Mouse (Mus musculus): ENCODE measurements around the gene Olfr509. TPM values are rescaled to one million over a fixed set of nuclear protein-coding genes. Genes with fewer than 3 reads are reported as not detected.
"Not testable (repeated sequence)": the region's sequence is repeated elsewhere in the genome, so short reads cannot be mapped to it uniquely, and the experiment has no call there.

Olfr509 gene
- polyA plus RNA-seq, 1 experiment from 2014 or later, result 0.08 TPM

DNA sequence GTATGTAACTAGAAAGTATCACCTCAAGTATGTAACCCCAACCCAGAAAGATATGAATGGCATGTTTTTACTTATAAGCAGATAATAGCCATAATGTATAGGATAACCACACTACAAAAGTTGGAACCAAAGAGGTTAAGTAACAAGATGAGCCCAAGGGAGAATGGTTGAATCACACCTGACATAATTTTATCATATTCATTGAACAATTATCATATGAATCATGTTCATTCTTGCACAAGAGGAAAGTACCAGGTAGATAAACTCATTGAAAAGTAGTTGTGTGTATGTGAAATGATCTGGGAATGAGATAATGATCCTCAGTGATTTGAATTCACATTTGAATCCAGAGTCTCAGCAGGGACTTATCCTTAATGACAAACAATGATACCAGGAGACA, 41.2 kb downstream of the Olfr509 start, which contains the start of gene Olfr506:
TSS of gene Olfr506 (plus strand) at position 301 of the 400 bp plus-strand sequence.
- H3K4me3 ChIP-seq (ENCODE audit: low read depth, low read length), result no peak within 1 kb of the TSS
- H3K36me3 ChIP-seq (ENCODE audit: control insufficient read depth, insufficient read depth, low read length), result no peaks in the 10 kb centered on the region
- H3K27ac ChIP-seq (replicated peaks; ENCODE audit: low read depth, low read length), result no peak within 1 kb of the TSS
- no peaks in the 10 kb centered on the region for H3K9me3 ChIP-seq (ENCODE audit: control insufficient read depth, low read length)
- no peak within 1 kb of the TSS for H3K9ac ChIP-seq (ENCODE audit: low read depth, low read length)
- H3K4me1 ChIP-seq (ENCODE audit: control insufficient read depth, insufficient read depth, low read length), result no peaks in the 10 kb centered on the region
- DNase-seq (ENCODE audit: low spot score), result no peak
- H3K27me3 ChIP-seq (replicated peaks; ENCODE audit: control insufficient read depth, insufficient read depth, low read length), result no peaks in the 10 kb centered on the region
- H3K4me2 ChIP-seq (ENCODE audit: low read depth, low read length), result no peak within 1 kb of the TSS
- no peak for ATAC-seq (ENCODE audit: low read depth)

- H3K27me3 ChIP-seq (replicated peaks; ENCODE audit: control insufficient read depth, insufficient read depth, low read length); H3K27ac ChIP-seq (replicated peaks; ENCODE audit: low read depth, low read length); H3K9ac ChIP-seq (ENCODE audit: low read depth, low read length); H3K9me3 ChIP-seq (ENCODE audit: control insufficient read depth, low read length); ATAC-seq (ENCODE audit: low read depth); H3K36me3 ChIP-seq (ENCODE audit: control insufficient read depth, insufficient read depth, low read length); DNase-seq (ENCODE audit: low spot score); H3K4me2 ChIP-seq (ENCODE audit: low read depth, low read length); H3K4me1 ChIP-seq (ENCODE audit: control insufficient read depth, insufficient read depth, low read length); H3K4me3 ChIP-seq (ENCODE audit: low read depth, low read length): not testable (repeated sequence)
- WGBS, result 85% methylated on average over 3 of the region's 3 CpGs
Measured at GRCm38 (mm10) chr7:108601916-108602315, 49.8 kb downstream of the Olfr509 start.

Other genes starting within 250 kb of the Olfr509 start
- gene Olfr497, start 231.5 kb downstream of the Olfr509 start, polyA plus RNA-seq (2014; fragmentation: Nextera tagmentation; extraction: Ambion mirVana), result not detected in 2 replicates
- 0.13 TPM in 1 of 2 replicates, not detected in the other for gene Olfr498, start 186.6 kb downstream of the Olfr509 start, polyA plus RNA-seq (2014; fragmentation: Nextera tagmentation; extraction: Ambion mirVana)
- 0.07 TPM in 1 of 2 replicates, not detected in the other for gene Olfr502, start 126.8 kb downstream of the Olfr509 start, polyA plus RNA-seq (2014; fragmentation: Nextera tagmentation; extraction: Ambion mirVana)
- gene Olfr503, start 107.4 kb downstream of the Olfr509 start, polyA plus RNA-seq (2014; fragmentation: Nextera tagmentation; extraction: Ambion mirVana), result not detected in 2 replicates
- not detected in 2 replicates for gene Olfr504, start 86.1 kb downstream of the Olfr509 start, polyA plus RNA-seq (2014; fragmentation: Nextera tagmentation; extraction: Ambion mirVana)
- 0.16 TPM in 1 of 2 replicates, not detected in the other for gene Olfr506, start 41.1 kb downstream of the Olfr509 start, polyA plus RNA-seq (2014; fragmentation: Nextera tagmentation; extraction: Ambion mirVana)
- not detected in 2 replicates for gene Olfr507, start 30.1 kb downstream of the Olfr509 start, polyA plus RNA-seq (2014; fragmentation: Nextera tagmentation; extraction: Ambion mirVana)
- not detected in 2 replicates for gene Olfr508, start 21.9 kb downstream of the Olfr509 start, polyA plus RNA-seq (2014; fragmentation: Nextera tagmentation; extraction: Ambion mirVana)
- gene Olfr510, start 14.5 kb upstream of the Olfr509 start, polyA plus RNA-seq (2014; fragmentation: Nextera tagmentation; extraction: Ambion mirVana), result not detected in 2 replicates
- 0.20 TPM in 1 of 2 replicates, not detected in the other for gene Olfr512, start 61.4 kb upstream of the Olfr509 start, polyA plus RNA-seq (2014; fragmentation: Nextera tagmentation; extraction: Ambion mirVana)
- gene Olfr513, start 99.1 kb upstream of the Olfr509 start, polyA plus RNA-seq (2014; fragmentation: Nextera tagmentation; extraction: Ambion mirVana), result 0.14 TPM in 1 of 2 replicates, not detected in the other
- gene Olfr514, start 174.1 kb upstream of the Olfr509 start, polyA plus RNA-seq (2014; fragmentation: Nextera tagmentation; extraction: Ambion mirVana), result not detected in 2 replicates
- 0.15 TPM in 1 of 2 replicates, not detected in the other for gene Olfr516, start 198.6 kb upstream of the Olfr509 start, polyA plus RNA-seq (2014; fragmentation: Nextera tagmentation; extraction: Ambion mirVana)
- gene Olfr517, start 220.5 kb upstream of the Olfr509 start, polyA plus RNA-seq (2014; fragmentation: Nextera tagmentation; extraction: Ambion mirVana), result not detected in 2 replicates
- 0.07 TPM in 1 of 2 replicates, not detected in the other for gene Olfr518, start 233.1 kb upstream of the Olfr509 start, polyA plus RNA-seq (2014; fragmentation: Nextera tagmentation; extraction: Ambion mirVana)
- gene Olfr519, start 242.5 kb upstream of the Olfr509 start, polyA plus RNA-seq (2014; fragmentation: Nextera tagmentation; extraction: Ambion mirVana), result not detected in 2 replicates